In the genomic region with DNA sequence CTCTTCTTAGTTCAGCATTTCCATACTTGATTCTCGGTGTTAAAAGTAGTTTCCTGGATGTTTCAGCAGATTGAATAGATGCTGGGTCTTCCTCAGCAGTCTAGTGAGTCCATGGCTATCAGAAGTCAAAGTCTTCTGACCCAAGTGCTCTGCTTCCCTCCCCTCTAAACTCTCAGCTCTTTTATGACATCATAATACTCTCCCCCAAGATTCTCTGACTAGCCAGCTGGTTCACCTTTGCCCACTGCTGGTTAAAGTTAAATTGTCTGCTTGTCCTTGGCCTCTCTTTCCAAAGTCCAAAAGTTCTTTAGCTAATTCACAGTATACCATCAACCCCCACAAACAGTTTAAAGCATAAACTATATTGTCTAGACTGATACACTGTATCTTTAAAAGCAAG, we compare ENCODE assay signal across 15 mouse cellular contexts. TPM values are rescaled to one million over a fixed set of nuclear protein-coding genes. Genes with fewer than 3 reads are reported as not detected.
"Had no signal": no experiment of that assay in that cellular context is flagged by ENCODE, and none has a peak within 500 bp of the region (broad histone marks: within the 10 kb centered on the region; RNA-seq: fewer than 3 reads in every experiment).

A gene (minus strand): TSS at position 140 of the 400 bp plus-strand sequence.

- H3K27me3 ChIP-seq: limb, embryonic 12.5 days; lung, embryonic 15.5 days; megakaryocyte, embryonic 14.5 days; midbrain, embryonic 15.5 days; neural tube, embryonic 12.5 days had no signal

- H3K4me1 ChIP-seq: limb, embryonic 12.5 days; lung, embryonic 15.5 days; megakaryocyte, embryonic 14.5 days; midbrain, embryonic 15.5 days; neural tube, embryonic 12.5 days had no signal

- H3K9ac ChIP-seq: hindbrain, embryonic 14.5 days; limb, embryonic 12.5 days; lung, embryonic 15.5 days; midbrain, embryonic 15.5 days; neural tube, embryonic 12.5 days had no signal

- H3K4me2 ChIP-seq: hindbrain, embryonic 14.5 days; limb, embryonic 12.5 days; liver, embryonic 11.5 days; lung, embryonic 15.5 days; midbrain, embryonic 11.5 days; midbrain, embryonic 15.5 days; neural tube, embryonic 12.5 days had no signal

- H3K9me3 ChIP-seq: limb, embryonic 12.5 days; lung, embryonic 15.5 days; midbrain, embryonic 15.5 days; neural tube, embryonic 12.5 days had no signal

- ATAC-seq: midbrain, embryonic 15.5 days had no signal

- H3K4me3 ChIP-seq: layer of hippocampus, adult 2 months; limb, embryonic 12.5 days; lung, embryonic 15.5 days; midbrain, embryonic 15.5 days; neural tube, embryonic 12.5 days had no signal

- H3K27ac ChIP-seq: hindbrain, embryonic 14.5 days; kidney, postnatal 0 days; layer of hippocampus, adult 2 months; limb, embryonic 12.5 days; lung, embryonic 15.5 days; macrophage; midbrain, embryonic 15.5 days; neural tube, embryonic 12.5 days; stomach, postnatal 0 days had no signal

- H3K36me3 ChIP-seq: limb, embryonic 12.5 days; lung, embryonic 15.5 days; midbrain, embryonic 15.5 days; neural tube, embryonic 12.5 days had no signal

- DNase-seq: lung, postnatal 14 days; thymus, adult 2 months; thymus, postnatal 36 days had no signal

RNA-seq across cellular contexts. Expression of the gene that starts here (rescaled TPM):
- polyA plus RNA-seq: hindbrain, embryonic 14.5 days; kidney, postnatal 0 days; limb, embryonic 12.5 days; liver, embryonic 11.5 days; lung, embryonic 15.5 days; macrophage; midbrain, embryonic 11.5 days; midbrain, embryonic 15.5 days; neural tube, embryonic 12.5 days; stomach, postnatal 0 days had no signal
